Mouse (Mus musculus) midbrain, embryonic 12.5 days (tissue): ENCODE measurements at regions not wholly inside any gene's neighbourhood (a gene's known extent, or its start where the extent isn't known, plus 50 kb on each side); places are given as distances from the start of the nearest gene placed in this dataset.

Source experiments
- ATAC-seq: fragments of 200-750 bp; cut with Nextera tagmentation; 2 replicates; pipeline ENCODE4 v1.8.0; 2017; ENCODE audit warnings: low read depth, moderate TSS enrichment, moderate library complexity; ENCODE audit not compliant: low FRiP score
- H3K27ac ChIP-seq: fragments of 300-500 bp; sonication (generic); replicated peaks from 2 replicates; pipeline ENCODE4 v1.5.1; 2016; ENCODE audit warnings: mild to moderate bottlenecking
- H3K27me3 ChIP-seq: fragments of 300-500 bp; sonication (generic); 2 replicates; pipeline ENCODE4 v1.6.1; 2016; ENCODE audit warnings: mild to moderate bottlenecking
- H3K36me3 ChIP-seq: fragments of 300-500 bp; sonication (generic); 2 replicates; pipeline ENCODE4 v1.6.1; 2016
- H3K4me1 ChIP-seq: fragments of 300-500 bp; sonication (generic); 2 replicates; pipeline ENCODE4 v1.6.1; 2016
- H3K4me2 ChIP-seq: fragments of 300-500 bp; sonication (generic); replicated peaks from 2 replicates; pipeline ENCODE4 v1.6.1; 2016; ENCODE audit warnings: mild to moderate bottlenecking, moderate library complexity
- H3K4me3 ChIP-seq: fragments of 300-500 bp; sonication (generic); 2 replicates; pipeline ENCODE4 v1.5.1; 2016; ENCODE audit warnings: mild to moderate bottlenecking
- H3K9ac ChIP-seq: fragments of 300-500 bp; sonication (generic); replicated peaks from 2 replicates; pipeline ENCODE4 v1.6.1; 2016; ENCODE audit warnings: mild to moderate bottlenecking, moderate library complexity
- H3K9me3 ChIP-seq: fragments of 300-500 bp; sonication (generic); 2 replicates; pipeline ENCODE4 v1.6.1; 2016; ENCODE audit warnings: mild to moderate bottlenecking
- WGBS: fragments of 180-500 bp; shearing (Covaris S2); methylation state at CpG from one replicate; pipeline ENCODE4 v1.1.7; 2016; 5-methylcytosine and 5-hydroxymethylcytosine counted together

- H3K4me3 ChIP-seq: no peak overlapping the region
- no peak overlapping the region for H3K4me2 ChIP-seq
- H3K9ac ChIP-seq: no peak overlapping the region
- H3K4me1 ChIP-seq: no peaks in the 10 kb centered on the region
- no peak for ATAC-seq
- no peaks in the 10 kb centered on the region for H3K9me3 ChIP-seq
- no peaks in the 10 kb centered on the region for H3K27me3 ChIP-seq
- no peaks in the 10 kb centered on the region for H3K36me3 ChIP-seq
- no peak overlapping the region for H3K27ac ChIP-seq
- 53% methylated on average over 2 of the region's 2 CpGs for WGBS
These were observed 1711.3 kb upstream of the Cdh20 start for GRCm38 (mm10) chr1:103057006-103057405.

DNA sequence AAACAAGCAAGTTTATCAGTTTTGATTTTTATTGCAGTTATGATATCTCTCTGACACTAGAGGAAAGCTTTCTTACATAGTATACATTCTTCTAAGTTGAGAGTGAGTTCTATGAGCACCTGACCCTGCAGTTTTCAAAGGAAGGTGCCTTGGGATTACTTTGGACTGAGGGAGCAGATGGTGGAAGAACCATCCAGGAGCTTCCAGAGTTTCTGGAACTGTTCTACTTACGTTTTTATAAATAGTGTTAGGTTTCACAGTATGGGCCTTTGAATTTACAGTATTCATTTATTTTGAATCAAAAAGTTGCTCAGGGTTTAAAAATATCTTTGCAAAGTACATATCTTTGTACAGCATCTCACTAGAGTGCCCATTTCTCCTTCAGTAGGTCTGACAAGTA is 1697.3 kb upstream of the Cdh20 start:
- Histone ChIP-seq H3K4me1 (no peaks in the 10 kb centered on the region), H3K36me3 (no peaks in the 10 kb centered on the region), H3K4me3 (no peak overlapping the region), H3K4me2 (no peak overlapping the region), H3K9ac (no peak overlapping the region), H3K9me3 (no peaks in the 10 kb centered on the region), H3K27ac (no peak overlapping the region), H3K27me3 (no peaks in the 10 kb centered on the region)
- no peak for ATAC-seq
- 74% methylated on average over 1 of the region's 1 CpGs for WGBS

GRCm38 (mm10) chr1:103076645-103077044 is 1691.7 kb upstream of the Cdh20 start:
- H3K4me1 ChIP-seq: no peaks in the 10 kb centered on the region
- no peak for ATAC-seq

GRCm38 (mm10) chr1:103093908-103094648 is 1674.3 kb upstream of the Cdh20 start:
- peak; percentile 79 for ATAC-seq

More at GRCm38 (mm10) chr1:103076645-103077044, 1691.7 kb upstream of the Cdh20 start:
- Histone ChIP-seq H3K27ac (no peak overlapping the region), H3K27me3 (no peaks in the 10 kb centered on the region), H3K9me3 (no peaks in the 10 kb centered on the region), H3K4me2 (no peak overlapping the region), H3K4me3 (no peak overlapping the region), H3K9ac (no peak overlapping the region), H3K36me3 (no peaks in the 10 kb centered on the region)

More at GRCm38 (mm10) chr1:103093908-103094648, 1674.3 kb upstream of the Cdh20 start:
- no peaks in the 10 kb centered on the region for H3K9me3 ChIP-seq
- no peaks in the 10 kb centered on the region for H3K27me3 ChIP-seq
- H3K27ac ChIP-seq: no peak overlapping the region
- no peak overlapping the region for H3K4me3 ChIP-seq
- H3K4me1 ChIP-seq: no peaks in the 10 kb centered on the region
- H3K9ac ChIP-seq: no peak overlapping the region
- 35% methylated on average over 2 of the region's 2 CpGs for WGBS
- no peak overlapping the region for H3K4me2 ChIP-seq
- no peaks in the 10 kb centered on the region for H3K36me3 ChIP-seq
